Mouse (Mus musculus): ENCODE results near the gene Sh3gl3. TPM values are rescaled to one million over a fixed set of nuclear protein-coding genes. Genes with fewer than 3 reads are reported as not detected.
"Not testable (repeated sequence)": the region's sequence is repeated elsewhere in the genome, so short reads cannot be mapped to it uniquely, and the experiment has no call there.

The Sh3gl3 gene
- polyA plus RNA-seq, 3 experiments from 2014 or later: 2.4 to 5.6 (median 4.0) TPM

DNA sequence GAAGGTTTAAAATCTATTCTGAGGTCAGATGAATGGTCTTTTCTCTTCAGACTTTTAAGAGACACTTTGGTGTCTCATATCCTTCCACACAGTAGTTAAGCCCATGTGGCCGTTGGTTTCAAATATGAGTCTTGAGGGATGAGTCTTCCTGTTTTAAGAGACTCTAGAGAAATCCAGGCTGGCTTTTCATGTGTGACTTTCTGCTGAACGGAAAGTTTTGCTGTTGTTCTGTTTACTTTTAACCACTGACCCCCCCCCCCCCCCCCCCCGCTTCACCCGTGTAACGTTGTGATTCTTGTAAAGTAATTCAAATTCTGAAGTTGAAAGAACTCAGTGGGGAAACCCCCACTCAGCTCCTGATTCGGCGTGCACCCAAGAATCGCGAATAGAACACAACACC is 61.8 kb downstream of the Sh3gl3 start:
- ATAC-seq: peak; percentile 41

DNA sequence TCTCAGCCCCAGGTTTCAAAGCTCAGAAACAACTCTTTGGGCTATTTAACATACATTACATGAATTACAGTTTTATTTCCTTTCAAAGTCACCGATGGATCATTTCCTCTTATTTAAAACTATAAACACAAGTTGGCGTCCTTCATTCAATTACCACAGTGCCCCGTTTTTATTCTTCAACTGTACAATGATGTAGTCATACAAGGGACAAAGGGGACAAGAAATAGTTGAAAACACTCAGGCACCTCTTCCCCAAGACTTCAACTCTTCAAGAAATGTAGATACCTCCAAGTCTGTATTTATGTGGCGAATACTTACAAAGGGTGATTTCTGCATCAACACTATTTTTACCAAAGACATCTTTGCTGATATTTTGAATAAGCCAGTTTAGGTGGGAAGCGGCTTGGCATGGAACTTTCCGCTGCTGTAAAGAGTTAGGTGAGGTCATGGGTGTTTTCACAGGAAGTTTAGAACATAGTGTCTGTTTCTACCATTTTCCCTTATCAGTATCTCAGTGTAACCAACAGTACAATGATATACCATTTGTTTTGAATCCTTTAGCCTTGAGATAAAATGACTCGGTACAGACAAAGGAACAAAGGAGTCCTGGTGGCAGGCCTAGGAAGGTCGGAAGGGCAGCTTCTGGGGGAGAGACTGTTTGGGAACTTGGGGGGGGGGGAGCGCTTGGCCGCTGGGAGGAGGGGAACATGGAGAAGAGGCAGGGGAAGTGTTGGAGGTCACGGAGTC is 62.7 kb downstream of the Sh3gl3 start:
- ATAC-seq: peak; percentile 49

DNA sequence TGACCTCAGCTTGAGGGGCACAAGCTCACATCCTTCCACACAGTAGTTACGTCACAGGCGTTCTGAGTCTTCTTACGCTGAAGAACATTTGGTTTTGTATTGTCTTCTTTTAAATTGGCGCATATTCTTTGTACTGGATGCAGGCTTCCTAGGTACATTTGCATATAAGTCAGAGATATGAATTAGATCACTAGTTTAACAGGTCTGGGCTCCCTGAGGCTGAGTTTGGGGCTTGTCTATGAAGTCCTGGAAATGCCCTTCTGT is 63.2 kb downstream of the Sh3gl3 start:
- peak; percentile 41 for ATAC-seq

DNA sequence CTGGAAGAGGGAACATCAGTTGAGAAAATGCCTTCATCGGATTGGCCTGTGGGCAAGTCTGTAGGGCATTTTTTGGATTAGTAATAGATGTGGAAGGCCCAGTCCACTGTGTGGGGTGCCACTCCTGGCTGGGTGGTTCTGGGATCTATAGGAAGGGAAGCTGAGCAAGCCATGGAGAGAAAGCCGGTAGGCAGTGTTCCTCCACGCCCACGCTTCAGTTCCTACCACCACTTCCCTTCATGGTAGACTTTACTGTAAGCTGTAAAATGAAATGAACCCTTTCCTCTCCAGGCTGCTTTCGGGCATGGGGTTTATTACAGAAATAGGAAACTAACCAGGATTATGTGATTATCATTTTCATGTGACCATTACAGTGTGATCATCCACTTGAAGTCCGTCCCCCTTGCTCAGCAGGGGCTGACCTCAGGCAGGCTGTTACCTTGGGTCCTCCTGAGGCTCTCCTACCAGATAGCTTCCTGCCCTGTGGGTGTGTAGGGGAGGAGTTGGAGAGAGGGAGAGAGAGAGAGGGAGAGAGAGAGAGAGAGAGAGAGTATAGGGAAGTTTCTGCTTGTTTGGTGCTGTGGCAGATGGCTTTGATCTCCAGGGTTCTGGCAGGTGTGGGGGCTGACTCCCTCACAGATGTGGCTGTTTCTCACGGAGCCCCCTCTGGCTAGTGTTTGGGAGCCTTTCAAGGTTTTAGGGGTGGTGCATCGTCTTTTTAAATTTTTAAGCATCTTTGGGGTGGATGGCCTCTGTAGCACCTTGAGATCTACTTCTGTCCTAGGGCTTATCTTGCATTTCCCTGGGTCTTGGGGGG is 67.0 kb downstream of the Sh3gl3 start:
- peak; percentile 57 for ATAC-seq

DNA sequence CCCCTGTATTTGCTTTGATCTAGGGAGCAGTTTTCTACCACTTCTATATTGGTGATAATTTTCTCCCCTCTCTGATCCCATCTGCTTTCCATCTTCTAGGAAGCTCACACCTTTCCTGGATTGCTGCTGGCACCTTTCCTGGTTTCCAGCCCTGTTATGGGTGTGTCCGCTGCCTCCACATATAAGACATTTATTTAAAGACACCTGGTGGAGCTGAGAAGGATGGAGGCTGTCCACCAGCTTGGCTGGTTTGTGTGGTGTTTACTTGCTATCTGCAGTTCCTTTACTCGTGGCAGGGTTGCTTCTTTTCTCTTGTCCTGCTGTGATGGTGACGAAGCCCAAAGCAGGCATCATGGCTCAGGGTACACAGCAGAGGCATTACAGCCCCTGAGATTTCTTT is 71.1 kb downstream of the Sh3gl3 start:
- ATAC-seq: no peak

DNA sequence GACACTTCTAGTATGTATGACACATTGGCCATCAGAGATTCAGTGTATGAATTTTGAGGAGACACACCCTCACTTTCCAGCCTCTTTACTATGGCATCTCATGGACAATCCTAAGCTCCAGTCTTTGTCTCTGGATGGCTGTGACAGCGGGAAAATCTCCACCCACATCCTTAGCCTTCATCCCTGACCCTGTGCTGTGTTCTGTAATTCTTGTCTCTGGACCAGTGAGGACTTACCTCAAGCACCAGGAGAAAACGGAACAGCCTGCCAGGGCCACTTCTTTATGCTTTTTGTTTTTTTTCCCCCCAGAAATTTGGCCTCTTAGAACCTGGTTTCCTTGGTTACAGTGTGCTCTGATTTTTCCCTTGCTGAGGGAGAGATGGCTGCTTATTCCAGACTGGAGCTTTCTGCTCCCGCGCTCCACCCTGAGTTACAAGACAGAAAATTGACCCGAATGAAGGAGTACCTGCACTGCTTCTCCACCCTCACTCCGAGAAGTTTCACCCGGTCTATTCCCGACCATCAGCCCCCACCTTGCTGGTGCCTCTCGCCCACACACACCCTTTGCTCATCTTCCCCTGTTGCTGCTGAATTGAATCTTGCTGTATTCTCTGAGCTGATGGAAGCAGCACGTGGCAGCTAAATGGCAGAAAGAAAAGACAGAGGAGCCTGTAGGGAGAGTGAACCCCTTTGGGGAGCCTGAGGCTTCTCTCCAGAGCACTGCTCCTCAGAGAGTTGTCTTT is 75.5 kb downstream of the Sh3gl3 start:
- no peak for ATAC-seq

DNA sequence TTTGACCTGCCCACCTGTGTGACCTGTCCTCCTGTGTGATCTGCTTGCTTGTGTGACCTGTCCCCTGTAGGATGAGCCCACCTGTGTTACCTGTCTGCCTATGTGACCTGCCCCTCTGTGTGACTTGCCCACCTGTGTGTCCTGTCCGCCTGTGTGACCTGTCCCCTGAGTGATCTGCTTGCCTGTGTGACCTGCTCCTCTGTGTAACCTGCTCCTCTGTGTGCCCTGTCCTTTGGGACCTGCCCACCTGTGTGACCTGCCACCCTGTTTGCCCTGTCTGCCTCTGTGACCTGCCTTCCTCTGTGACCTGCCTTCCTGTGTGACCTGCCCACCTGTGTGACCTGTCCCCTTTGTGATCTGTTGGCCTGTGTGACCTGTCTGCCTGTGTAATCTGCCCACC is 79.7 kb downstream of the Sh3gl3 start:
- ATAC-seq: no peak

DNA sequence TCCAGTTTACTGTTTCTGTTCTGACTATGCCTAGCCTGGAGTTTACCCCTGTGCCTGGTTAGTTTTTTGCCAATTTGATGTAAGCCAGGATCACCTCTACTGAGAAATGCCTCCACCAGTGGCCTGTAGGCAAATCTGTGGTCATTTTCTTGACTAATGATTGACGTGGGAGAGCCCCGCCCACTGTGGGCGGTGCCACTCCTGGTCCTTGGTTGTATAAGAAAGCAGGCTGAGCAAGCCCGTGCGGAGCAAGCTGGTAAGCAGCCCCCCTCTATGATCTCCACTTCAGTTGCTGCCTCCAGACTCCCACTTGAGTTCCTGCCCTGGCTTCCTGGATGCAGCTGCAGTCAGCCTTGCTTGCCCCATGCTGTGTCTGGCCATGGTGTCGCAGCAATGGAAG is 83.3 kb downstream of the Sh3gl3 start:
- no peak for ATAC-seq

DNA sequence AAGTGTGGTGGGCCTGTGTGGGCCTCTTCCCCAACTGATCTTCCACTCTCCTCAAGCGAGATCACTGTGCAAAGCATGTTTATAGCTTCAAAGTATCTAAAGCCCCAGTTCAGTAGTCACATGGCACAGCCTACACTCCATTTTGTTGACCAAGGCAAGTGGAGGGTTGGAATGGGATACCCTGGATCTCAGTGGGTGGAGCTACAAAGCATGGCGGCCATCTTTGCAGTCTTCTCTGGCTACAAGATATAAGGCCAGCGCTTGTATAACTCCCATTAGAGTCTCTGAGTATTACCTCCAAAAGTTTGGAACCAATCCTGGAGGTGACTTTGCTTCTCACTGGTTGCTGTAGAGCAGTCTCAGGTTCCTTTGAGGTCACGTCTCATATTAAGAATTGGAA is 83.9 kb downstream of the Sh3gl3 start:
- ATAC-seq: no peak

DNA sequence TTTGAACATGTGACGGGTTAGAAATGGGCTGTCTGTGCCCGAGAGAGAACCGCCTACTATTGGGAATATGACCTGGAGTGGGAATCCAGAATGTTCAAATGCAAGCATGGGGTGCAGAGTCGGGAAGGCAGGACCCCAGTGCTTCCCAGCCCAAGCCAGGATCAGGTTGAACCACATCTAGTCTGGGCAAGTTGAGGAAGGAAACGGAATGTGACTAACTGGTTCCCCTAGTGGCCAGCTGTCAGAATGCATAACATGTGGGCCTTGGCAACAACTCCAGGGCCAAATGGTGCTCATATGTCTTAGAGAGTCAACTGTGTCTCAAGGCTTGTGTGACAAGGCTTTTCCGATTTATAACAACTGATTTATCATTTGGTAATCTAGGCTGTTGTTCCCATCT is 86.6 kb downstream of the Sh3gl3 start:
- peak; percentile 67 for ATAC-seq

DNA sequence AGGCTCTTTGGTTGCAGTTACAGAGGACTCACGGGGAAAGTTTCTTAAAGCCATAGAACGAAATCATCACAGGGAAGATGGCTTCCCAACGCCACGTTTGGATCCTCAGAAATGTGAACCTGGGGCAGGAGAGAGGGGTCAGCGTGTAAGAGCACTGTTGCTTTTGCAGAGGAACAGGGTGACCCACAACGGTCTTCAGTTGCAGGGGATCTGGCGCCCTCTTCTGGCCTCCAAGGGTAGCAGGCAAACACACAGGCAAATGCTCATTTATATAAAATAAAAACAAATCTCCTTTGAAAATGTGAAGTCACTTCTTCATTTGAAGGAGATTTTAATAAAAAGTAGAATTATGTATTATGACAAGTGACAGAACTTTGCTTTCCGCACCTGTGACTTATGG is 89.5 kb downstream of the Sh3gl3 start:
- ATAC-seq: peak; percentile 69

DNA sequence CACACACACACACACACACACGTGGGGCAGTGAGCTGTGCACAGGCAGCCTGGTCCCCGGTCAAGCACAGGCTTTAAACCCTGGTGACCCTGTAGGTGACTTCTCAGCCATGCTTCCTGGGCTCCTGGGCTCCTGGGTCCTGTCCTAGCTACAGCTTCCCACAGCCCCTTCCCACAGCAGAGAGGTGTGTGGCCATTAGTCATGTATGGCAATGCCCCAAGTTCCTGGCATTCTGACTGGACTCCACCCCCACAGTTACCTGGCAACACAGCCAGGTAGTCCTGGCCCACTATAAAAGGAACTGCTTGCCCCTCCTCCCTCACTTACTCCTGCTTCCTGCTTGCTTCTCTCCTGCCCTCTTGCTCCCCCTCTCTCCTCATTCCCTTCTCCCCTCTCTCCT is 90.5 kb downstream of the Sh3gl3 start:
- no peak for ATAC-seq

DNA sequence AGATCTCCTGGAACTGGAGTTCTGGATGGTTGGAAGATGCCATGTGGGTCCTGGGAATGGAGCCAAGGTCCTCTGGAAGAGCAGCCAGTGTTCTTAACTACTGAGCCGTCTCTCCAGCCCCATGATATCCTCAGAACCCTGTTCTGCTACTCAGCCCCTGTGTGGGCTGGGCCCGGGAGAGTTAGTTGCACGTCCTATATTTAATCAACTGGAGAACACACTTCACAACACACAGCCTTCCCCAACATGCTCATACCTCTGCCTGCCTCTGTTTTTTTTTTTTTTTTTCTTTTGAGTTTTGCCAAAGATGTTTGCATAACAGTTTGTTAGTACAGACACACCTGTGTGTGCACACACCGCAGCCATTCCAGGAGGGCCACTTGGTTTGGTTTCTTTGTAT is 91.7 kb downstream of the Sh3gl3 start:
- no peak for ATAC-seq

DNA sequence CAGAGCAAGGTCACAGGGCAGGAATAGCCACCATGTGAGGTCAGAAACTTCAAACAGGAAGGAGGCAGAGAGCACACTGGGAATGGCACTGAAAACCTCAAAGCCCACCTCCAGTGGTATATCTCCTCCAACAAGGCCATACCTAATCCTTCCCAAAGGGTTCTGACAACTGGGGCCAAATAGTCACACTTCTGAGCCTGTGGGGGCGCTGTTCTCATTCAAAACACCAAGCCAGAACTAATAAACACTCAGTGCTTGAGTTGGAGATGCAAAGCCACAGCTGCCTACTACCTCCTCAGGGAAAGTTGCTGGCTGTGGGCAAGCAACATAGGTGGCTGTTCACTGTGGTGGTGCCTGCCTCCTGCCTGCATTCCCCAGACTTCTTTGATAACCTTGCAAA is 96.3 kb downstream of the Sh3gl3 start:
- ATAC-seq: no peak

DNA sequence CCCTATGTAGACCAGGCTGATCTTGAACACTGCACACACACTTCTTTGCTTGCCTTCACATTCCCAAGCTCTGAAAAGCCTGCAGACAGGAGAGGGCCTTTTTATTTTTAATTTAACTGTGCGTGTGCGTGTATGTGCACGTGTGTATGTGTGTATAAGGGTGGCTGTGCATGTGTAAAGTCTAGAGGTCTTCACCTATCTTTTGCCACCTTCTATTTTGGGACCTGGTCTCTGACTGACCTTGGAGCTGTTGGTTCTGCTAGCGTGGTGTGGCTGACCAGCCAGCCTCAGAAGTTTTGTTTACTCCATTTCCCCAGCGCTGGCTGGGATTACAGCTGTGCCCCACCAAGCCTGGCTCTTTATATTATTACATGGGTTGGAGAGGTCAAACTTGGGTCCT is 98.1 kb downstream of the Sh3gl3 start:
- no peak for ATAC-seq

DNA sequence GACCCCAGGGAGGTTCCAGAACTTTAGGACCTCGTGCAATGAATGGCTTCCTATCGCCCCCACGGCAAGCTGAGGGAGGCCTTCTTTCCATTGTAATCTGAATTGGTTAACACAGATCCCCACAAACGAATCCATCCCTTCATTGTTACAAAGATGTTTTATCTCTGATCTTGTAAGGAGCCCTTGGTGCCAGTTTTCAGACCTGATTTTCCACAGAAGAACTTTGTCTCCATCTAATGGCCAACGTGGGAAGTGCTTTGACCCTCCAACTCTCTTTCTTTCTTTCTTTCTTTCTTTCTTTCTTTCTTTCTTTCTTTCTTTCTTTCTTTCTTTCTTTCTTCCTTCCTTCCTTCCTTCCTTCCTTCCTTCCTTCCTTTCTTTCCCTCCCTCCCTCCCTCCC is 99.2 kb downstream of the Sh3gl3 start:
- ATAC-seq: not testable (repeated sequence)

DNA sequence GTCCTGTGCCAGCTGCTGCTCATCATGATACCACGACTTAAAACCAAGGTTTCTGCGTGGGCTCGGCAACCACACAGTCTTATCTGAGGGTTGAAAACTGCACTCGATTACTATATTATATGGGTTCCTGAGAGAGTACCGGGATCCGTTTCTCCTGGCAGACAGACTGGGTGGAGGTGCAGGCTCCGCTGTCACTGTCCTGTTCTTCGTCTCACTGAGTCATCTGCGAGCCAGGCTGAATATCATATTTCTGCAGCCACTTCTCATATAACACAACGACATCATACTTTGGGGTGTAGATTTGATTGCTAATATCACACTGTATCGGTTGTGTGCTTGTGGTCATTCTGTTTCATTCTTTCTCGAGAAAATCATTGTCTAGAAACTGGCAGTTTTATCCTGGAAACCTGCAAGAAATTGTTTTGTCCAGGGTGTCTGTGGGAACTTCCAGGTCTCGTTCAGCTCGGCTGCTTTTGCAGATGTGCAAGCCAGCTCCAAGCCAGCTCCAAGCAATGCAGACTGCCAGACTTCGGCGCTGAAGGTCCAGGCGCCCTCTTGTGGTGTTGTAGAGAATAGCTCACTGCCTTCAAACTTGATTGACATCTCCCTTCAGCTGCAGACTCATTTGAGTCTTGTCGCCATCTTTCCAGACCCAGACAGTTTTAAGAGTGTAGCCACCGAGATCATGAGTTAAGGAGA is 100.5 kb downstream of the Sh3gl3 start:
- no peak for ATAC-seq

DNA sequence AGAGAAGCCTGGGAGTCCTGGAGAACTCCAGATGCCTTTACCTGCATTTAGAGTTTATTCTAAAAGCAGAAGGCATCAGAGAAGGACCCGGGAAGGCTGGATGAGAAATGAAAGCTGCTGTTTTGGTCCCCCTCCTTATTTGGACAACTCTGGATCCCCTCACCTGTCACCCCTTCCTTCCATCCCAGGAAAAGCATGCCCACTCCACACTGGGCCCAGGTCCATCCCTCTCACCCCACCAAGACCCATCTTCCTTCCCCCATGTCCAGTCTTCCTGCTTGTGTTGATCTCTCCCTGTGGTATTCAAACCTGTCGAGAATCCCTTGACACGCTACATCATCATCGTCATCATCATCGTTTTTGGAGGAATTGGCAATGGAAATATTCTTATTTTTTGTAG is 101.3 kb downstream of the Sh3gl3 start:
- ATAC-seq: no peak

DNA sequence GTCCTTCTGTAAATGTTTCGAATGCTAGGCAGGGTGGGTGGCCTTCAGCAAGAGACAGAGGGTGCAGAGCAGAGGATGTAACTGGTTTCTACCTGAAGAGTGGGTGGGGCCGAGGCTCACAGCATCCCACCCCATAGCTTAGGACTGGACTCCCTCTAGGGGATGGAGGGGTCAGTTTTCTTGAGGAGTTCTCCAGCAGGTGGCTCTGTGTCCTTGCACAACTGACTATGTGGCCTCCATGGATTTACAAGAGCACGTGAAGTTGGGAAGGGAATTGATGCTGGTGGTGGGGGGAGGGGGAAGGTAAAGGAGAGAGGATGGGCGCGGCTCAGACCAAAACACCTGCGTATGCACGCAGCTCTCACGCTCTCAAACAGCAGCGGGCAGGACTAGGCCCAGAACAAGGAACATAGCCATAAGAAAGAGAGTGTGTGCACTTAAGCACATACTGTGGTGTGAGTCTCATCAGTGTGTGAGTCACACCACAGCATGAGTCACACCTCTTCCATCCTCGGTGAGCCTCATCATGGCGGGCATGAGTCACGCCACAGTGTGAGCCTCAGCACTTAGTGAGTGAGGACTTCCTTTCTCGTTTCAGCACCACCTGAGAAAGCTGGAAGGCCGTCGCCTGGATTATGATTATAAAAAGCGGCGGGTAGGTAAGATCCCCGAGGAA is 102.0 kb downstream of the Sh3gl3 start:
- ATAC-seq: no peak

DNA sequence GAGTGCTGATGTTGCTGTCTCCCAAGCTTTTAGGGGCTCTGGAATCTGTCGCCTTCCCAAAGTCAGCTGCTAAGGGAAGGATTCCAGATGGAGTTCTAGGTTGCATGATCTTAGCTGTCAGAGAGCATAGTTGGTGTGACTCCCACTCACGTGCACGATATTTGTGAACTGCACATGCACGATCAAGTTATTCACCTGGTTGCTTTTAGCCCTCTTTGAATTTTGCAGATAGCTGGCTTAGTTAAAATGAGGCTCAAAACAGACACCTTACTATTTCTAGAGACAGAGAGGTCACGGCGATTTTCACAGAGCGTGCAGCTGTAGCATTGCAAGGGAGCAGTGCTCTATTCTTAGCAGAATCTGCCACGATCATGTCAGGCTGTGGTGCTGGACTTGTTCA is 108.4 kb downstream of the Sh3gl3 start:
- ATAC-seq: no peak

DNA sequence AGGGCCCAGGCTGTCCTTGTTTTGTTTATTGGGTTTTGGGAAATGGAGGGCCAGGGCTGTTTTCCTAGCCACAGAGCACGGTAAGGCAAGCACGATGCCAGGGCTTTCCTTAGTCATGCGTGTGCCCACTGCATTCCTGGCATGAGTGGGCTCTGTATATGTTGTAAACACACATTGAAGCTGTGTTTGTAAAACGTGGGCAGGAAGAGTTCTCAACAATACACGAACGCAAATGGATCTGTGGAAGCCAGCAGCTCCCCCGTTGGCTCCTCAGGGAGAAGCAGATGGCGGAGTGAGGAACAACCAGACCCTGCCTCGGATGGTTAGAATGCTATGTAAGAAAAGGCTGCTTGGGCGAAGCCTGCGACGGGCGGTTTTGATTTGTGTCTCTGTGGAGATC is 108.8 kb downstream of the Sh3gl3 start:
- ATAC-seq: no peak

DNA sequence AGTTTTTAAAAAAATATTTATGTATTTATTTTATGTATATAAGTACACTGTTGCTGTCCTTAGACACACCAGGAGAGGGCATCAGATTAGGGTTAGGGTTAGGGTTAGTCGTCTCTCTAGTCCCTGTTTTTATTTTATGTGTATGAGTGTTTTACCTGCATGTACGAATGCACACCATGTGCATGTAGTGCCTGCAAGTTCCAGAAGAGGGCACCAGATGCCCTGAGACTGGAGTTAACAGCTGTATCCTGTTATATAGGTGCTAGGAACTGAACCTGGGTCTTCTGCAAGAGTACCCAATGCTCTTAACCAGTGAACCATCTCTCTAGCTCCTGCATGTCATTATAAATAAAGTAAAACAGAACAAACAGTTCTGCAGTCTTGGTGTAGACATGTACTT is 113.6 kb downstream of the Sh3gl3 start:
- no peak for ATAC-seq

DNA sequence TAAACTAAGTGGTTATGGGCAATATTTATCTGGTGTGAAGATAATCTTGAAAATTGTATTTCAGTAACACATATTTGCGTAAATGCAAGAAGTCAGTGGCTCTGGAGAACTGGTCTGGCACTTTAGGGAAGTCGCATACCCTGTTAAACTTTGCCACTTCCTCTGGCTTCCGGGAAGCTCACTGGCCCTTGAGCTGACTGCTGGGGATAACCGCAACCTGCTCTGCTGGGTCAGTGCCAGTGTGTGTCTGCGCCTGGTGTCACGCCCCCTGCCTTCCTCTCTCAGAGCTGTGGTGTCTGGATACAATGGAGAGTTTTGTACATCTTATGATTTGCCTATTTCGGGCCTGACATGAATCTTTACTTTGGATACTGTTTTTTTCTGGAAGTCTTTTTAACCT is 119.8 kb downstream of the Sh3gl3 start:
- no peak for ATAC-seq

Data from inflammation-experienced regulatory T-cells, adult 6 months (primary cell).